Comparison of ENCODE assay signal across 8 mouse cellular contexts in the genomic region with DNA sequence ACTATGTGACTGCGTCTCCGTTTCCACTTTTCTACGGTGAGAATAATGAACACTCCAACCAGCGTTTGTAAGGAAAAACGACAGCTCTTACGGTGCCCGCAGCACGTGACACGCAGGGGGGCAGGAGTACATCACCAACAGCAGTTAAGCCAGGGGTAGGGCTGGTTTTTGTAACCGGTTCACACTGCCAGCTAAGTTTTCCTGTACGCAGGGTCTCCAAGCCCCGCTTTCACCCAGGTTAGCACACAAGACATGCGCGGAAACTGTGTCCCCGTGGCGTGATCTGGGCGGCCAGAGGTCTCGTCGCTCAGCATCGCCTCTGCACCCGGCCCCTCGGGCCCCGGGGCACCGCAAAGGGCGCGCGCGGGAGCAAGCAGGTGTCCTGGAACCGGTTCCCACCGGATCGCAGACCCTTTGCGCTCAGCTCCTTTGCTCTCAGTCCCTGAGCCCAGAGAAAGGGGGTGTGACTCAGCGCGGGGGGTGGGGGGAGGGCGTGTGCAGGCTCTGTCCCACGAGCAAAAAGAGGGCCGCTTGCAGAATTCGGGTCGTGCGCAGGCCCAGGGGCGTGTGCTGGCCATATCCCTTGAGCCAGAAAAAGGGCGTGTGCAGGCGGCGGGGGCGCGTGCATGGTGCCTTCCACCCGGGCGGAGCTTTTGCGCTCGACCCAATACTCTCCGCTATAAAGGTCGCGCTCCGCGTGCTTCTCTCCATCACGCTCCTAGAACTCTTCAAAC. TPM values are rescaled to one million over a fixed set of nuclear protein-coding genes. Genes with fewer than 3 reads are reported as not detected.
DNase-seq lines count a peak whose midpoint lies in the region; ATAC-seq and TF ChIP-seq lines count a peak whose summit lies in the region.

A gene (plus strand): TSS at position 590 of the 734 bp plus-strand sequence.

- peak; percentile 57 for ATAC-seq in forebrain, embryonic 13.5 days

- TF ChIP-seq EP300 in MEL (IDR thresholded peaks at IDR 0.05; ENCODE audit: low read depth in 1 of 2, low read length in 2 of 2), result no peak; a peak in 2 of 4 replicates

- intact Hi-C loops in heart, postnatal 10 days (cut with DNase I), result no loop called here

- peak within 1 kb of the TSS; percentile 94 for H3K4me2 ChIP-seq in forebrain, embryonic 13.5 days

- H3K9me3 ChIP-seq in MEL (replicated peaks; ENCODE audit: insufficient read depth, low read length), result no peaks in the 10 kb centered on the region
- H3K9me3 ChIP-seq in forebrain, embryonic 13.5 days (replicated peaks), result no peaks in the 10 kb centered on the region

- under 1% methylated on average over 56 of the region's 56 CpGs for WGBS in forebrain, embryonic 13.5 days
- WGBS in lung, adult 2 months, result under 1% methylated on average over 56 of the region's 56 CpGs
- WGBS in olfactory bulb, adult 2 months, result 1% methylated on average over 56 of the region's 56 CpGs

- H3K27me3 ChIP-seq in MEL (ENCODE audit: control insufficient read depth in 1 of 2, insufficient read depth in 2 of 2, low read length in 2 of 2), result no peaks in the 10 kb centered on the region
- H3K27me3 ChIP-seq in forebrain, embryonic 13.5 days, result peaks cover 69% of the 10 kb centered on the region

- peaks cover 21% of the 10 kb centered on the region for H3K79me2 ChIP-seq in MEL (ENCODE audit: control insufficient read depth, insufficient read depth, low read length, poor library complexity)

- H3K4me1 ChIP-seq in MEL (ENCODE audit: control insufficient read depth in 1 of 2, insufficient read depth in 2 of 2, low read length in 2 of 2), result peaks cover 13 to 42% of the 10 kb centered on the region in 2 experiments
- H3K4me1 ChIP-seq in forebrain, embryonic 13.5 days, result peaks cover 31% of the 10 kb centered on the region
- H3K4me1 ChIP-seq in lung, adult 2 months (ENCODE audit: control insufficient read depth, insufficient read depth, low read length), result peaks cover 12% of the 10 kb centered on the region
- H3K4me1 ChIP-seq in olfactory bulb, adult 2 months (ENCODE audit: control insufficient read depth, insufficient read depth, low read length), result peaks cover 21% of the 10 kb centered on the region

- TF ChIP-seq CTCF in MEL (IDR thresholded peaks at IDR 0.05 in 2 of 3, conservative IDR thresholded peaks at IDR 0.05 in 1 of 3; ENCODE audit: control insufficient read depth in 1 of 3, insufficient read depth in 1 of 3, low read depth in 2 of 3, low read length in 3 of 3, poor library complexity in 1 of 3, severe bottlenecking in 1 of 3), result no peak
- no peak for TF ChIP-seq CTCF in lung, adult 2 months (IDR thresholded peaks at IDR 0.05; ENCODE audit: insufficient read depth, low read length)
- TF ChIP-seq CTCF in olfactory bulb, adult 2 months (IDR thresholded peaks at IDR 0.05; ENCODE audit: insufficient read depth, low read depth, low read length), result no peak

- peak in 1 of 2 experiments; percentile 99; a peak in 2 of 4 replicates for TF ChIP-seq POLR2A in MEL (IDR thresholded peaks at IDR 0.05; ENCODE audit: control insufficient read depth in 1 of 2, insufficient read depth in 1 of 2, low read depth in 1 of 2, low read length in 2 of 2, poor library complexity in 1 of 2)
- TF ChIP-seq POLR2A in lung, adult 2 months (IDR thresholded peaks at IDR 0.05; ENCODE audit: borderline replicate concordance, extremely low read depth, low read depth, low read length), result no peak
- peak; percentile 33; the same call in 1 of the 2 replicates for TF ChIP-seq POLR2A in olfactory bulb, adult 2 months (IDR thresholded peaks at IDR 0.05; ENCODE audit: insufficient read depth, low read depth, low read length)

- H3K36me3 ChIP-seq in MEL (ENCODE audit: control insufficient read depth in 1 of 2, insufficient read depth in 2 of 2, low read length in 2 of 2), result peaks cover 0 to 32% of the 10 kb centered on the region in 2 experiments; a peak in 2 of 4 replicates
- no peaks in the 10 kb centered on the region for H3K36me3 ChIP-seq in forebrain, embryonic 13.5 days (ENCODE audit: poor library complexity, severe bottlenecking)

- H3K4me3 ChIP-seq in MEL (ENCODE audit: control insufficient read depth in 1 of 2, insufficient read depth in 1 of 2, low read depth in 2 of 2, low read length in 2 of 2), result peak within 1 kb of the TSS; percentile 74
- peak within 1 kb of the TSS; percentile 51 for H3K4me3 ChIP-seq in forebrain, embryonic 13.5 days
- peak within 1 kb of the TSS; percentile 46 for H3K4me3 ChIP-seq in lung, adult 2 months (replicated peaks; ENCODE audit: extremely low read depth, low read depth, low read length)
- H3K4me3 ChIP-seq in olfactory bulb, adult 2 months (ENCODE audit: insufficient read depth, low read depth, low read length), result peak within 1 kb of the TSS; percentile 53

- DNase-seq in MEL (ENCODE audit: low read depth, low spot score), result peak; percentile 97
- DNase-seq in c-Kit-positive CD71-negative TER-119-negative erythroid progenitor cells, embryonic 14.5 days (ENCODE audit: low read depth), result peak; percentile 64
- peak; percentile 73 to 81 for DNase-seq in heart, postnatal 10 days
- peak; percentile 81 to 91 for DNase-seq in kidney, postnatal 4 days
- peak; percentile 29 for DNase-seq in lung, adult 2 months
- DNase-seq in urinary bladder, postnatal 4 days (ENCODE audit: low spot score in 2 of 2), result peak; percentile 79 to 83

- peak within 1 kb of the TSS; percentile 88 for H3K27ac ChIP-seq in MEL (ENCODE audit: control insufficient read depth, low read depth, low read length)
- no peak within 1 kb of the TSS for H3K27ac ChIP-seq in forebrain, embryonic 13.5 days
- peak within 1 kb of the TSS; percentile 77 for H3K27ac ChIP-seq in olfactory bulb, adult 2 months (ENCODE audit: insufficient read depth, low read depth, low read length)

- TF ChIP-seq RAD21 in MEL (IDR thresholded peaks at IDR 0.05; ENCODE audit: low read depth, low read length), result no peak

- peak within 1 kb of the TSS; percentile 78 for H3K9ac ChIP-seq in MEL (ENCODE audit: control insufficient read depth, low read depth, low read length, poor library complexity, severe bottlenecking)
- peak within 1 kb of the TSS; percentile 70 for H3K9ac ChIP-seq in forebrain, embryonic 13.5 days

TF ChIP-seq in MEL, 35 proteins besides CTCF, POLR2A, EP300 and RAD21 (continues in another document):
- TF ChIP-seq RCOR1 (IDR thresholded peaks at IDR 0.05; ENCODE audit: low read depth, low read length), result 0 out of 2 replicates have a peak, but pooled peaks have one; percentile 7
- peak; percentile 82 for TF ChIP-seq NRF1 (IDR thresholded peaks at IDR 0.05; ENCODE audit: insufficient read depth, low read depth, low read length, poor library complexity, severe bottlenecking)
- TF ChIP-seq CHD2 (IDR thresholded peaks at IDR 0.05; ENCODE audit: low read length), result no peak
- no peak for TF ChIP-seq MAFK (IDR thresholded peaks at IDR 0.05; ENCODE audit: borderline replicate concordance, low read depth, low read length)
- TF ChIP-seq BHLHE40 (IDR thresholded peaks at IDR 0.05; ENCODE audit: borderline replicate concordance, low read depth, low read length), result peak; percentile 94
- TF ChIP-seq POLR2AphosphoS2 (IDR thresholded peaks at IDR 0.05; ENCODE audit: low read length), result peak; percentile 99; the same call in 1 of the 2 replicates
- TF ChIP-seq HCFC1 (IDR thresholded peaks at IDR 0.05; ENCODE audit: low read depth, low read length), result peak; percentile 63; the same call in 1 of the 2 replicates
- TF ChIP-seq E2F4 (IDR thresholded peaks at IDR 0.05; ENCODE audit: borderline replicate concordance, low read depth, low read length), result 0 out of 2 replicates have a peak, but pooled peaks have one; percentile 33
- peak; percentile 99; the same call in 1 of the 2 replicates for TF ChIP-seq NELFE (IDR thresholded peaks at IDR 0.05; ENCODE audit: low read depth, low read length)
- peak; percentile 71; the same call in 1 of the 2 replicates for TF ChIP-seq ETS1 (IDR thresholded peaks at IDR 0.05; ENCODE audit: low read depth, low read length)
- peak; percentile 96 for TF ChIP-seq USF1 (IDR thresholded peaks at IDR 0.05; ENCODE audit: low read depth, low read length)
- TF ChIP-seq CHD1 (IDR thresholded peaks at IDR 0.05; ENCODE audit: low read depth, low read length), result peak; percentile 69; the same call in 1 of the 2 replicates
- no peak for TF ChIP-seq ZMIZ1 (IDR thresholded peaks at IDR 0.05; ENCODE audit: low read depth, low read length)
- no peak for TF ChIP-seq SMC3 (IDR thresholded peaks at IDR 0.05; ENCODE audit: low read depth, low read length)
- TF ChIP-seq GABPA (IDR thresholded peaks at IDR 0.05; ENCODE audit: low read depth, low read length), result no peak
- TF ChIP-seq ZKSCAN1 (IDR thresholded peaks at IDR 0.05; ENCODE audit: low read depth, low read length), result no peak
- no peak for TF ChIP-seq MEF2A (IDR thresholded peaks at IDR 0.05; ENCODE audit: extremely low read depth, insufficient replicate concordance, low read depth, low read length, poor library complexity, severe bottlenecking)
- TF ChIP-seq TAL1 (IDR thresholded peaks at IDR 0.05; ENCODE audit: low read length), result no peak
- TF ChIP-seq MXI1 (IDR thresholded peaks at IDR 0.05; ENCODE audit: low read depth, low read length), result peak; percentile 90
- TF ChIP-seq MYB (IDR thresholded peaks at IDR 0.05; ENCODE audit: low read depth, low read length), result no peak
- peak; percentile 88 for TF ChIP-seq MAX (IDR thresholded peaks at IDR 0.05; ENCODE audit: low read length)
- no peak for TF ChIP-seq ZC3H11A (IDR thresholded peaks at IDR 0.05; ENCODE audit: low read depth, low read length)
- TF ChIP-seq USF2 (IDR thresholded peaks at IDR 0.05; ENCODE audit: borderline replicate concordance in 1 of 2, insufficient read depth in 1 of 2, low read depth in 1 of 2, low read length in 2 of 2), result peak; percentile 29 to 78; a peak in 2 of 4 replicates
- TF ChIP-seq MYC (IDR thresholded peaks at IDR 0.05; ENCODE audit: low read depth, low read length), result peak; percentile 81
- TF ChIP-seq JUND (IDR thresholded peaks at IDR 0.05; ENCODE audit: low read depth, low read length), result no peak
- TF ChIP-seq GATA1 (IDR thresholded peaks at IDR 0.05; ENCODE audit: low read depth, low read length), result no peak
- peak; percentile 77 for TF ChIP-seq SIN3A (IDR thresholded peaks at IDR 0.05; ENCODE audit: low read length)
- TF ChIP-seq TBP (IDR thresholded peaks at IDR 0.05; ENCODE audit: low read depth, low read length), result peak; percentile 97

RNA-seq across cellular contexts. Expression of the gene that starts here (rescaled TPM):
- 469 and 780 TPM in 2 replicates for total RNA-seq in MEL (2012; rRNA removed)
- 1,000 to 10,000 TPM in 1 of 2 experiments, not detected in 1; 2,013 TPM for polyA plus RNA-seq in MEL (2012; ENCODE audit: insufficient read depth in 1 of 2, insufficient read length in 2 of 2, low read depth in 1 of 2, low replicate concordance in 2 of 2, missing spikeins in 1 of 2)
- polyA plus RNA-seq in forebrain, embryonic 13.5 days (2015; fragmentation: Nextera tagmentation; extraction: Ambion mirVana), result 41.0 and 48.0 TPM in 2 replicates
- total RNA-seq in heart, postnatal 10 days (2021), result 10 to 100 TPM in 1 of 2 experiments, 1 to 10 TPM in 1; 9.4 to 87.4 TPM
- polyA plus RNA-seq in lung, adult 2 months (2012; rRNA removed), result 32.2 and 56.0 TPM in 2 replicates
- not detected in 2 replicates for polyA plus RNA-seq in olfactory bulb, adult 2 months (2012; ENCODE audit: insufficient read depth, insufficient read length, low replicate concordance, missing spikeins)

Comparison
In these comparisons a context has a peak if more than half of its experiments do, and no peak if none do; other contexts are left out.
1. RNA of the gene that starts here (polyA plus RNA-seq): 2,013 TPM in MEL, 32.2 to 56.0 TPM in lung, adult 2 months and 41.0 to 48.0 TPM in forebrain, embryonic 13.5 days; not detected in olfactory bulb, adult 2 months; every median in the first group is over 10 times any median in the second.
2. DNase-seq: peak in every context shown above with its lines; median percentile 97 in MEL; 86 in kidney, postnatal 4 days; 81 in urinary bladder, postnatal 4 days; 77 in heart, postnatal 10 days; 64 in c-Kit-positive CD71-negative TER-119-negative erythroid progenitor cells, embryonic 14.5 days; 29 in lung, adult 2 months.
3. Peak in every context shown above with its lines, with median percentiles within 50 percentile points of each other: H3K4me3 ChIP-seq.